Mouse (Mus musculus): Measurements from ENCODE around the gene Mfap2. TPM values are rescaled to one million over a fixed set of nuclear protein-coding genes. Genes with fewer than 3 reads are reported as not detected.

Gene Mfap2
- polyA plus RNA-seq, 2 experiments, result 7.1 to 11.0 TPM

- Histone ChIP-seq H3K9me3 (ENCODE audit: control insufficient read depth, low read length) (no peaks in the 10 kb centered on the region), H3K4me1 (replicated peaks; ENCODE audit: control insufficient read depth in 2 of 2, insufficient read depth in 2 of 2, low read length in 1 of 2) (no peaks in the 10 kb centered on the region), H3K36me3 (replicated peaks; ENCODE audit: control insufficient read depth, insufficient read depth, low read depth) (no peaks in the 10 kb centered on the region), H3K4me2 (ENCODE audit: low read depth) (no peak overlapping the region), H3K4me3 (ENCODE audit: insufficient read depth in 1 of 2, low read depth in 2 of 2, low read length in 2 of 2) (no peak overlapping the region), H3K27me3 (ENCODE audit: control insufficient read depth, insufficient read depth, low read length) (no peaks in the 10 kb centered on the region), H3K27ac (no peak overlapping the region), H3K9ac (replicated peaks) (no peak overlapping the region)
- peak; percentile 33 for TF ChIP-seq CTCF (IDR thresholded peaks at IDR 0.05; ENCODE audit: low read depth)
- no peak for TF ChIP-seq EP300 (IDR thresholded peaks at IDR 0.05; ENCODE audit: low read depth)
- 76% methylated on average over 27 of the region's 27 CpGs for WGBS (ENCODE audit: insufficient replicate concordance)
- no peak for DNase-seq (ENCODE audit: low read depth in 3 of 3, low spot score in 3 of 3)
- ATAC-seq (ENCODE audit: insufficient read depth), result no peak
These were observed 23.7 kb downstream of the Mfap2 start for GRCm38 (mm10) chr4:141033606-141034549.

GRCm38 (mm10) chr4:141041117-141041516 lies 30.9 kb downstream of the Mfap2 start:
- H3K4me1 ChIP-seq (replicated peaks; ENCODE audit: control insufficient read depth in 2 of 2, insufficient read depth in 2 of 2, low read length in 1 of 2), result no peaks in the 10 kb centered on the region
- H3K4me3 ChIP-seq (ENCODE audit: insufficient read depth in 1 of 2, low read depth in 2 of 2, low read length in 2 of 2), result no peak overlapping the region
- H3K27ac ChIP-seq, result no peak overlapping the region
- DNase-seq (ENCODE audit: low read depth in 3 of 3, low spot score in 3 of 3), result no peak
- TF ChIP-seq EP300 (IDR thresholded peaks at IDR 0.05; ENCODE audit: low read depth) (no peak), CTCF (IDR thresholded peaks at IDR 0.05; ENCODE audit: low read depth) (no peak)
- H3K36me3 ChIP-seq (replicated peaks; ENCODE audit: control insufficient read depth, insufficient read depth, low read depth), result no peaks in the 10 kb centered on the region
- H3K9ac ChIP-seq (replicated peaks), result no peak overlapping the region
- no peak for ATAC-seq (ENCODE audit: insufficient read depth)
- H3K27me3 ChIP-seq (ENCODE audit: control insufficient read depth, insufficient read depth, low read length), result no peaks in the 10 kb centered on the region
- H3K4me2 ChIP-seq (ENCODE audit: low read depth), result no peak overlapping the region
- WGBS (ENCODE audit: insufficient replicate concordance), result 54% methylated on average over 12 of the region's 12 CpGs
- H3K9me3 ChIP-seq (ENCODE audit: control insufficient read depth, low read length), result no peaks in the 10 kb centered on the region

- H3K9ac ChIP-seq (replicated peaks), result no peak overlapping the region
- TF ChIP-seq EP300 (IDR thresholded peaks at IDR 0.05; ENCODE audit: low read depth), result no peak
- peak; percentile 89 for TF ChIP-seq CTCF (IDR thresholded peaks at IDR 0.05; ENCODE audit: low read depth)
- H3K4me2 ChIP-seq (ENCODE audit: low read depth), result no peak overlapping the region
- no peaks in the 10 kb centered on the region for H3K4me1 ChIP-seq (replicated peaks; ENCODE audit: control insufficient read depth in 2 of 2, insufficient read depth in 2 of 2, low read length in 1 of 2)
- DNase-seq (ENCODE audit: low read depth in 3 of 3, low spot score in 3 of 3), result no peak
- ATAC-seq (ENCODE audit: insufficient read depth), result no peak
- H3K27me3 ChIP-seq (ENCODE audit: control insufficient read depth, insufficient read depth, low read length), result no peaks in the 10 kb centered on the region
- 23% methylated on average over 8 of the region's 8 CpGs for WGBS (ENCODE audit: insufficient replicate concordance)
- no peaks in the 10 kb centered on the region for H3K9me3 ChIP-seq (ENCODE audit: control insufficient read depth, low read length)
- no peak overlapping the region for H3K27ac ChIP-seq
- no peaks in the 10 kb centered on the region for H3K36me3 ChIP-seq (replicated peaks; ENCODE audit: control insufficient read depth, insufficient read depth, low read depth)
- H3K4me3 ChIP-seq (ENCODE audit: insufficient read depth in 1 of 2, low read depth in 2 of 2, low read length in 2 of 2), result no peak overlapping the region
These were observed 34.6 kb downstream of the Mfap2 start for GRCm38 (mm10) chr4:141044816-141045215.

- Histone ChIP-seq H3K4me2 (ENCODE audit: low read depth) (no peak overlapping the region), H3K9me3 (ENCODE audit: control insufficient read depth, low read length) (no peaks in the 10 kb centered on the region), H3K27ac (no peak overlapping the region), H3K36me3 (replicated peaks; ENCODE audit: control insufficient read depth, insufficient read depth, low read depth) (no peaks in the 10 kb centered on the region), H3K4me1 (replicated peaks; ENCODE audit: control insufficient read depth in 2 of 2, insufficient read depth in 2 of 2, low read length in 1 of 2) (no peaks in the 10 kb centered on the region), H3K4me3 (ENCODE audit: insufficient read depth in 1 of 2, low read depth in 2 of 2, low read length in 2 of 2) (no peak overlapping the region), H3K27me3 (ENCODE audit: control insufficient read depth, insufficient read depth, low read length) (no peaks in the 10 kb centered on the region), H3K9ac (replicated peaks) (no peak overlapping the region)
- DNase-seq (ENCODE audit: low read depth in 3 of 3, low spot score in 3 of 3), result no peak
- 74% methylated on average over 17 of the region's 17 CpGs for WGBS (ENCODE audit: insufficient replicate concordance)
- ATAC-seq (ENCODE audit: insufficient read depth), result no peak
- TF ChIP-seq CTCF (IDR thresholded peaks at IDR 0.05; ENCODE audit: low read depth) (no peak), EP300 (IDR thresholded peaks at IDR 0.05; ENCODE audit: low read depth) (no peak)
These were observed 38.7 kb downstream of the Mfap2 start for GRCm38 (mm10) chr4:141048810-141049475.

GRCm38 (mm10) chr4:141049476-141049835 lies 39.2 kb downstream of the Mfap2 start:
- H3K4me1 ChIP-seq (replicated peaks; ENCODE audit: control insufficient read depth in 2 of 2, insufficient read depth in 2 of 2, low read length in 1 of 2), result no peaks in the 10 kb centered on the region
- ATAC-seq (ENCODE audit: insufficient read depth), result no peak
- no peak overlapping the region for H3K4me2 ChIP-seq (ENCODE audit: low read depth)
- TF ChIP-seq CTCF (IDR thresholded peaks at IDR 0.05; ENCODE audit: low read depth), result no peak
- TF ChIP-seq EP300 (IDR thresholded peaks at IDR 0.05; ENCODE audit: low read depth), result no peak
- no peaks in the 10 kb centered on the region for H3K27me3 ChIP-seq (ENCODE audit: control insufficient read depth, insufficient read depth, low read length)
- H3K9ac ChIP-seq (replicated peaks), result no peak overlapping the region
- no peak overlapping the region for H3K4me3 ChIP-seq (ENCODE audit: insufficient read depth in 1 of 2, low read depth in 2 of 2, low read length in 2 of 2)
- no peaks in the 10 kb centered on the region for H3K36me3 ChIP-seq (replicated peaks; ENCODE audit: control insufficient read depth, insufficient read depth, low read depth)
- H3K27ac ChIP-seq, result no peak overlapping the region
- 53% methylated on average over 4 of the region's 4 CpGs for WGBS (ENCODE audit: insufficient replicate concordance)
- H3K9me3 ChIP-seq (ENCODE audit: control insufficient read depth, low read length), result no peaks in the 10 kb centered on the region
- DNase-seq (ENCODE audit: low read depth in 3 of 3, low spot score in 3 of 3), result no peak
